Mouse (Mus musculus): ENCODE measurements around the gene Zc3h10.
"Not testable (repeated sequence)": the region's sequence is repeated elsewhere in the genome, so short reads cannot be mapped to it uniquely, and the experiment has no call there.

- TF ChIP-seq CTCF (IDR thresholded peaks at IDR 0.05; ENCODE audit: extremely low read depth, insufficient read depth, insufficient read length, insufficient replicate concordance); POLR2A (IDR thresholded peaks at IDR 0.05; ENCODE audit: low read depth, low read length): not testable (repeated sequence)
Measured at GRCm38 (mm10) chr10:128549682-128550057, 2.1 kb upstream of the Zc3h10 start.
